Mouse (Mus musculus): ENCODE measurements around the gene Rab1b.

GRCm38 (mm10) chr19:5069978-5070377 is 36.9 kb downstream of the Rab1b start:
- TF ChIP-seq CTCF (IDR thresholded peaks at IDR 0.05; ENCODE audit: borderline replicate concordance, control insufficient read depth, extremely low read depth, insufficient read depth, low read length, poor library complexity) (no peak), POLR2A (IDR thresholded peaks at IDR 0.05; ENCODE audit: control insufficient read depth, extremely low read depth, insufficient read depth, low read length, poor library complexity) (no peak)
